Mouse (Mus musculus) stomach, postnatal 0 days (tissue): ENCODE measurements around the gene Fndc4. TPM values are rescaled to one million over a fixed set of nuclear protein-coding genes. Genes with fewer than 3 reads are reported as not detected.
A peak's percentile ranks its signal among the peaks of the same experiment; 100 is the strongest.

Experiments used
- ATAC-seq: fragments of 200-750 bp; cut with Nextera tagmentation; 2 replicates; pipeline ENCODE4 v1.8.0; 2017; ENCODE audit not compliant: low FRiP score, low TSS enrichment
- DNase-seq: peaks from one replicate; pipeline ENCODE4 v3.0.0-alpha.2; 2016; ENCODE audit warnings: low spot score
- H3K27ac ChIP-seq: fragments of 300-500 bp; sonication (generic); replicated peaks from 2 replicates; pipeline ENCODE4 v1.5.1; 2014; ENCODE audit warnings: mild to moderate bottlenecking, control low read depth
- H3K27me3 ChIP-seq: fragments of 300-500 bp; sonication (generic); 2 replicates; pipeline ENCODE4 v1.6.1; 2014; ENCODE audit warnings: low read length; ENCODE audit not compliant: control insufficient read depth, insufficient read depth
- H3K36me3 ChIP-seq: fragments of 300-500 bp; sonication (generic); 2 replicates; pipeline ENCODE4 v1.6.1; 2014; ENCODE audit warnings: low read length, mixed read lengths; ENCODE audit not compliant: control insufficient read depth, insufficient read depth
- H3K4me1 ChIP-seq: fragments of 300-500 bp; sonication (generic); replicated peaks from 2 replicates; pipeline ENCODE4 v1.6.1; 2014; ENCODE audit warnings: antibody characterized with exemption; ENCODE audit not compliant: control insufficient read depth, insufficient read depth
- H3K4me2 ChIP-seq: fragments of 300-500 bp; sonication (generic); replicated peaks from 2 replicates; pipeline ENCODE4 v1.6.1; 2014; ENCODE audit warnings: low read depth, mild to moderate bottlenecking, control low read depth, moderate library complexity
- H3K4me3 ChIP-seq: fragments of 300-500 bp; sonication (generic); 2 replicates; pipeline ENCODE4 v1.5.1; 2014; ENCODE audit warnings: low read depth, low read length, control low read depth
- H3K9ac ChIP-seq: fragments of 300-500 bp; sonication (generic); 2 replicates; pipeline ENCODE4 v1.6.1; 2014; ENCODE audit warnings: mild to moderate bottlenecking, low read length, control low read depth, mixed read lengths
- H3K9me3 ChIP-seq: fragments of 300-500 bp; sonication (generic); 2 replicates; pipeline ENCODE4 v1.6.1; 2016; ENCODE audit warnings: low read length; ENCODE audit not compliant: control insufficient read depth
- CTCF ChIP-seq: IDR thresholded peaks from 2 replicates; pipeline ENCODE4 v1.5.1; 2016; ENCODE audit warnings: antibody characterized with exemption, low read depth, mild to moderate bottlenecking, moderate library complexity
- EP300 ChIP-seq: optimal IDR thresholded peaks from 2 replicates; pipeline ENCODE3; 2016; ENCODE audit warnings: antibody characterized with exemption
- WGBS: fragments of 180-500 bp; shearing (Covaris S2); extraction: QIAGEN DNeasy Blood & Tissue Kit; methylation state at CpG from one replicate; pipeline ENCODE4 v1.1.7; 2014; 5-methylcytosine and 5-hydroxymethylcytosine counted together
- polyA plus RNA-seq: library from polyadenylated mRNA; unstranded; fragments of >200 nt; fragmentation: Nextera tagmentation; extraction: Ambion mirVana; gene quantifications from 2 replicates; pipeline ENCODE4 v1.2.1, GENCODE M21; 2015

Gene Fndc4
- polyA plus RNA-seq, 1 experiment from 2014 or later: 13.7 TPM

- DNase-seq (no peak), ATAC-seq (no peak)
- Histone ChIP-seq H3K4me2 (no peak overlapping the region), H3K36me3 (peaks cover 20% of the 10 kb centered on the region), H3K4me1 (no peaks in the 10 kb centered on the region), H3K9me3 (no peaks in the 10 kb centered on the region), H3K4me3 (no peak overlapping the region), H3K27me3 (no peaks in the 10 kb centered on the region), H3K27ac (peak overlapping the region; percentile 42), H3K9ac (no peak overlapping the region)
- TF ChIP-seq CTCF (no peak), EP300 (no peak)
- WGBS: 95% methylated on average over 2 of the region's 2 CpGs
Observed at GRCm38 (mm10) chr5:31255381-31255780, 40.5 kb downstream of the Fndc4 start.

DNA sequence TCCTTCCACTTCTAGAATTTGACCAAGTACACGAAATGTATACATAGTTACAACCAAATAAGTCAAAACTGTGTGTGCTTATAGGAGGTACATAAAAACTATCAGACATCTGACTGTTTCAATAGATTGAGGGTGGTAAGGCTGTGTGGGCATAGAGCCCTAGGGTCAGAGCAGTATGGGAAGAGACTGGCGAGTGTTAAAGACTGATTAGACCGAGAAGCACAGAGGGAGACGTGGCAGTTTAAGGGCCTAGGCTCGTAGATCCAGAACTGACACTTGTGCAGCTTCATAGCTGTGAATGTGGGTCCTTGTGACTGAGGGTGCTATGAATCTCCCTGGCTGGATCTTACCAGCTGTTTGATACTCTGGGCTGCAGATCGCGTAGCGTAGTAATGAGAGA is 41.0 kb downstream of the Fndc4 start:
- no peak overlapping the region for H3K9ac ChIP-seq
- DNase-seq (no peak), ATAC-seq (no peak)
- no peaks in the 10 kb centered on the region for H3K4me1 ChIP-seq
- H3K9me3 ChIP-seq: no peaks in the 10 kb centered on the region
- 0 out of 2 replicates have a peak overlapping the region, but pooled peaks have one; percentile 1 for H3K4me2 ChIP-seq
- H3K27ac ChIP-seq: peak overlapping the region; percentile 42
- H3K27me3 ChIP-seq: no peaks in the 10 kb centered on the region
- TF ChIP-seq CTCF (no peak), EP300 (no peak)
- peaks cover 18% of the 10 kb centered on the region for H3K36me3 ChIP-seq
- 69% methylated on average over 8 of the region's 8 CpGs for WGBS
- H3K4me3 ChIP-seq: no peak overlapping the region

GRCm38 (mm10) chr5:31254452-31254851 is 41.4 kb downstream of the Fndc4 start:
- TF ChIP-seq CTCF (no peak), EP300 (no peak)
- DNase-seq (peak; percentile 89), ATAC-seq (peak; percentile 66)
- 31% methylated on average over 7 of the region's 7 CpGs for WGBS
- Histone ChIP-seq H3K4me3 (no peak overlapping the region), H3K4me1 (no peaks in the 10 kb centered on the region), H3K36me3 (peaks cover 19% of the 10 kb centered on the region), H3K27me3 (no peaks in the 10 kb centered on the region), H3K27ac (peak overlapping the region; percentile 82), H3K9me3 (no peaks in the 10 kb centered on the region), H3K9ac (0 out of 2 replicates have a peak overlapping the region, but pooled peaks have one; percentile 13), H3K4me2 (peak overlapping the region; percentile 38)

DNA sequence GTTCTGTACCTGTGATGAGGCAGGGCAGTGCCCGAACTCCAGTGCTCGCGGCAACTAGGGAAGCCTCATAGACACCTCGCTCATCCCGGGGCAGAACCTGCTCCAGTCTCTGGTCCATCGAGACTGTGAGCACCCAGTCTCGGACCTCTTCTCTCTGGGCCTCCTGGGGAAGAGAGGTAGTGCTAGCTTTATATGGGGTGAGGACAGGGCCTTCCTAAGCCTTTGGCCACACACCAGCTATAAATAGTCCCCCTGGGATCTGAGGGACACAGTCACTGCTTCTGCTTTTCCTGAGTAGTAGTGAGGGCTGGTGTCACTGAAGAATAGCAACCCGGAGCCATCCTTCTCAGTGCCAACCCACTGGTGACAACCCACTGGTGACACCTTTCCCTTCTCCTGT is 42.1 kb downstream of the Fndc4 start:
- H3K9me3 ChIP-seq: no peaks in the 10 kb centered on the region
- peak overlapping the region; percentile 82 for H3K27ac ChIP-seq
- no peak overlapping the region for H3K9ac ChIP-seq
- no peaks in the 10 kb centered on the region for H3K4me1 ChIP-seq
- 86% methylated on average over 8 of the region's 8 CpGs for WGBS
- H3K4me3 ChIP-seq: no peak overlapping the region
- ATAC-seq: no peak
- TF ChIP-seq CTCF: no peak
- no peak for TF ChIP-seq EP300
- peak overlapping the region; percentile 38 for H3K4me2 ChIP-seq
- H3K36me3 ChIP-seq: peaks cover 24% of the 10 kb centered on the region
- no peak for DNase-seq
- H3K27me3 ChIP-seq: no peaks in the 10 kb centered on the region

DNA sequence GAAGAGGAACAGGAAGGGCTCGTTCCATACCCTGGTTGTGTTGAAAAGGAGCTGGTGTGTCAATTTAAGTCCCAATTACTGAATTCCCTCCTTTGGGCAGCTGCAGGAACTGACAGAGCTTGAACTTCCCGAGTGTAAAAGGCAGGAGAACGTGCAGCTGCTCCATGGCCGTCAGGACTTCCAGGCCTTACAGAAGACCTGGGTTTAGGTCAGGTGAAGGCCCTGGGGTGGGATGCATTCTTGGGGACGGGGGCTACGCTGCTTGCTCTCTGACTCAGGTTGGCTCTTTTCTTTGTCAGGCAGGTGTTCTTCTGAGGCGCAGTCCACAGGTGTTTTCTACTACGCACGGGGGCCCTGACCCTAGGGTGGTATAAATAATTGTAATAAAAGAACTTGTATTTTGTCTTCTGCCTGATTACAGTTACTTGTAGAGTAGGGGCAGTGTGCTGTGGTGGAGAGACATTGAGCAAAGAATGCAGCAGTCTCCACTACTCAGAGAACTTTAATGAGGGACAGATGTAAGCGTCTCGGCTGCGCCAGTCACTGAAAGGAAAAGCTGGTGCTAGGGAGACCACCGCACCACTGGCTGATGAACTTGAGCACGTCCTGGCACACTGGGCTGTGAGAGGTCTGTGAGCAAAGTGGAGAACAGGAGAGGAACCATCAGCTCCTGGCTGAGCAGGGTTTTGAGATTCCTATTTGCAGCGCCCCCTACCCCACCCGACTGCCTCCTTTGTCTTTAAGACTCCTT is 42.9 kb downstream of the Fndc4 start:
- no peak for DNase-seq
- TF ChIP-seq CTCF (peak; percentile 18; the same call in 1 of the 2 replicates), EP300 (no peak)
- 61% methylated on average over 16 of the region's 16 CpGs for whole genome bisulfite sequencing
- no peak overlapping the region; the same call in 1 of the 2 replicates for H3K9ac ChIP-seq
- H3K4me1 ChIP-seq: no peaks in the 10 kb centered on the region
- H3K36me3 ChIP-seq: peaks cover 27% of the 10 kb centered on the region
- H3K27me3 ChIP-seq: no peaks in the 10 kb centered on the region
- H3K9me3 ChIP-seq: no peaks in the 10 kb centered on the region
- peak overlapping the region; percentile 54 for H3K4me2 ChIP-seq
- peak overlapping the region; percentile 41; the same call in 1 of the 2 replicates for H3K4me3 ChIP-seq
- H3K27ac ChIP-seq: peak overlapping the region; percentile 84
- ATAC-seq: no peak

- DNase-seq (peak; percentile 36), ATAC-seq (no peak)
- peaks cover 30% of the 10 kb centered on the region for H3K36me3 ChIP-seq
Observed at GRCm38 (mm10) chr5:31252151-31252550, 43.7 kb downstream of the Fndc4 start.

More at GRCm38 (mm10) chr5:31252151-31252550, 43.7 kb downstream of the Fndc4 start:
- Histone ChIP-seq H3K27ac (peak overlapping the region; percentile 84), H3K4me1 (no peaks in the 10 kb centered on the region), H3K4me3 (peak overlapping the region; percentile 41), H3K27me3 (no peaks in the 10 kb centered on the region), H3K9ac (peak overlapping the region; percentile 48), H3K4me2 (peak overlapping the region; percentile 54), H3K9me3 (no peaks in the 10 kb centered on the region)
- 47% methylated on average over 10 of the region's 10 CpGs for WGBS
- TF ChIP-seq EP300: no peak
- 0 out of 2 replicates have a peak, but pooled peaks have one; percentile 3 for TF ChIP-seq CTCF
